Mouse (Mus musculus) yolk sac, embryonic 10.5 days (tissue): ENCODE results near the gene Gna11.

ENCODE experiments used
- DNase-seq: peaks from one replicate; pipeline ENCODE4 v3.0.0-alpha.2; 2017; ENCODE audit warnings: low spot score

Gene Gna11

GRCm38 (mm10) chr10:81505016-81505664 is 39.9 kb downstream of the Gna11 start:
- DNase-seq = no peak

- peak; percentile 58 for DNase-seq
Measured at GRCm38 (mm10) chr10:81502658-81503057, 42.3 kb downstream of the Gna11 start.

GRCm38 (mm10) chr10:81501863-81502262 is 43.1 kb downstream of the Gna11 start:
- no peak for DNase-seq

- no peak for DNase-seq
Measured at GRCm38 (mm10) chr10:81500032-81500431, 45.0 kb downstream of the Gna11 start, which contains the start of gene S1pr4. Gene S1pr4, minus strand, starts transcription at chr10:81500132.

- no peak for DNase-seq
Measured at GRCm38 (mm10) chr10:81499250-81499901, 45.6 kb downstream of the Gna11 start.

GRCm38 (mm10) chr10:81498316-81499249 is 46.4 kb downstream of the Gna11 start:
- no peak for DNase-seq

- no peak for DNase-seq
Measured at GRCm38 (mm10) chr10:81497401-81498270, 47.4 kb downstream of the Gna11 start.

- DNase-seq = no peak
Measured at GRCm38 (mm10) chr10:81496969-81497368, 48.0 kb downstream of the Gna11 start.

- DNase-seq = peak; percentile 98
Measured at GRCm38 (mm10) chr10:81496264-81496901, 48.6 kb downstream of the Gna11 start, which contains the start of gene Ncln. Gene Ncln, minus strand, starts transcription at chr10:81496392.

GRCm38 (mm10) chr10:81495616-81496263 is 49.2 kb downstream of the Gna11 start:
- DNase-seq = no peak

GRCm38 (mm10) chr10:81495151-81495550 is 49.8 kb downstream of the Gna11 start:
- no peak for DNase-seq

- DNase-seq = no peak
Measured at GRCm38 (mm10) chr10:81494260-81495041, 50.5 kb downstream of the Gna11 start.

- DNase-seq = no peak
Measured at GRCm38 (mm10) chr10:81493601-81494220, 51.3 kb downstream of the Gna11 start.

GRCm38 (mm10) chr10:81492606-81493240 is 52.3 kb downstream of the Gna11 start:
- no peak for DNase-seq

- DNase-seq = no peak
Measured at GRCm38 (mm10) chr10:81491018-81491417, 54.0 kb downstream of the Gna11 start.

GRCm38 (mm10) chr10:81489941-81490340 is 55.0 kb downstream of the Gna11 start:
- no peak for DNase-seq

- DNase-seq = no peak
Measured at GRCm38 (mm10) chr10:81488081-81488480, 56.9 kb downstream of the Gna11 start.

- no peak for DNase-seq
Measured at GRCm38 (mm10) chr10:81486496-81486895, 58.5 kb downstream of the Gna11 start.
